Mouse (Mus musculus): ENCODE results near the gene Hsd17b10. TPM values are rescaled to one million over a fixed set of nuclear protein-coding genes. Genes with fewer than 3 reads are reported as not detected.

Hsd17b10 gene
- total RNA-seq (2023), result 28.7 and 37.9 TPM in 2 replicates

GRCm38 (mm10) chrX:152001737-152002710 lies at the start of gene Hsd17b10:
TSS of gene Hsd17b10 (plus strand) at chrX:152001845.

DNA sequence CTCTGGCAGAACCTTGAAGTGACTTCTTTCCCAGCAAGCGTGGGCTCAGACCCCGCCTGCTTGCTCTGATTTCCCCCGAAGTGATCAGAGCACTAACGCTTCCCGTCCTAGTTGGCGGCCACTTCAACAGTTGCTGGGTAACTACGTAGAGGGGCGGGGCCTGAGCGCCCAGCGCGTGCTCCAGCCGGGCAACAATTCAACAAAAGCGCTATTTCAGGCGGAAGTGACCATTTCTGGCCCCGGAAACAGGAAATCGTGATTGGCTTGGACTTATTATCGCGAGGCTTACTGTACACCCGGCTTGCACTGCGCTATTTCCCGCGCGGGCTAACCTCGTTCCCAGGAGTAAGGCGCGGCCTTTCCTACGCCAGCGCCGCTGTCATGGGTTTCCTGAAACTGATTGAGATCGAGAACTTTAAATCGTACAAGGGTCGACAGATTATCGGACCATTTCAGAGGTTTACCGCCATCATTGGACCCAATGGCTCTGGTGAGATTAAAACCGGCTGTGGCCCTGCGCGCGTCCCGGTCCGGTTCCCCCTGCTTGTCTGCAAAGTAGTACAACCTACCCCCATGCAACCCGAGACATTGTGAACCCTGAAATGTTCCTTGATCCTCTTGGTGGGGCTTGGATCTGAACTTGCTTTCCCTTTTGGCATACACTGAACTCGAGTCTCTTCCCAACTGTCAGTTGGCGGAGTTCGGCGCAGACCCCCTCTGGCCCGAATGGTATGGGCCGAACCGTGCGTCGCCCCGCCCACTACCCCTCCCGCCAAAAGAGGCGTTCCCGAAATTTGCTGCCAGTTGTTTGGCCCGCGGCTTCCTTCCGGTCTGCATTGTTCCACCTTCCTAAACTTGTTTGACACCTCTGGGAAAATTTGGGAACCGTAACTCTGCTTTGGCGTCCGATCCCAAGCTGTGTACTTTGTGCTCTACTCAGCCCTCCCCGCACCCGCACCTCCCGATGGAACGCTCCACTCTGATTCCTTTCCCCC lies 14.8 kb downstream of the Hsd17b10 start, which contains the start of the genes Ribc1 and Smc1a:
Gene Ribc1, minus strand, starts transcription at position 145 of the 995 bp plus-strand sequence.
Gene Smc1a, plus strand, starts transcription at position 278 of the 995 bp plus-strand sequence.

Other genes with a start within 250 kb of the Hsd17b10 start
- gene Huwe1, start 201.0 kb upstream of the Hsd17b10 start, total RNA-seq (2023), result 89.0 and 154 TPM in 2 replicates
- gene Ribc1, start 14.4 kb downstream of the Hsd17b10 start, total RNA-seq (2023), result 0.41 and 0.95 TPM in 2 replicates
- 99.3 and 118 TPM in 2 replicates for gene Smc1a, start 14.6 kb downstream of the Hsd17b10 start, total RNA-seq (2023)
- gene Iqsec2, start 142.4 kb downstream of the Hsd17b10 start, total RNA-seq (2023), result 4.7 and 5.1 TPM in 2 replicates
- 71.6 and 101 TPM in 2 replicates for gene Kdm5c, start 231.2 kb downstream of the Hsd17b10 start, total RNA-seq (2023)